Comparison of ENCODE assay signal across 19 mouse cellular contexts in genomic region chr19:25184076-25184475, GRCm38 (mm10). TPM values are rescaled to one million over a fixed set of nuclear protein-coding genes. Genes with fewer than 3 reads are reported as not detected.
DNase-seq lines count a peak whose midpoint lies in the region; ATAC-seq and TF ChIP-seq lines count a peak whose summit lies in the region.
"Had no signal": no experiment of that assay in that cellular context is flagged by ENCODE, and none has a peak within 500 bp of the region (broad histone marks: within the 10 kb centered on the region; RNA-seq: fewer than 3 reads in every experiment).

No protein-coding gene starts in this region.

- DNase-seq in cerebellum, adult 11-12 months = peak; percentile 3
- no peak for DNase-seq in cerebellum, postnatal 14 days
- DNase-seq in hindbrain, embryonic 10.5 days (ENCODE audit: low spot score) = no peak
- no peak for DNase-seq in kidney, postnatal 0 days (ENCODE audit: low spot score)
- no peak for DNase-seq in kidney, postnatal 10 days
- DNase-seq in ovary, adult 18-20 months (ENCODE audit: low spot score) = no peak
- DNase-seq: heart, adult 18-20 months; kidney, adult 9 months; layer of hippocampus, adult 9-11 months; right cerebral cortex, postnatal 4 days had no signal

- no peak for TF ChIP-seq CTCF in kidney, postnatal 0 days (IDR thresholded peaks at IDR 0.05; ENCODE audit: low read depth)

- no peak overlapping the region for H3K4me3 ChIP-seq in hindbrain, embryonic 15.5 days
- H3K4me3 ChIP-seq in hindbrain, embryonic 10.5 days = no peak overlapping the region
- H3K4me3 ChIP-seq in kidney, postnatal 0 days (replicated peaks; ENCODE audit: low read depth, low read length) = no peak overlapping the region
- no peak overlapping the region for H3K4me3 ChIP-seq in brown adipose tissue, adult 24 weeks (ENCODE audit: insufficient read depth, low read depth, low read length)
- H3K4me3 ChIP-seq: embryonic facial prominence, embryonic 12.5 days; forebrain, embryonic 15.5 days; hindbrain, embryonic 12.5 days; lung, embryonic 15.5 days had no signal

- 0 out of 2 replicates have a peak, but pooled peaks have one; percentile 30 for ATAC-seq in hindbrain, embryonic 15.5 days (ENCODE audit: low FRiP score, low read depth)
- no peak for ATAC-seq in kidney, postnatal 0 days (replicated peaks; ENCODE audit: low FRiP score, low read depth)
- ATAC-seq: forebrain, embryonic 15.5 days had no signal

- H3K27ac ChIP-seq in hindbrain, embryonic 15.5 days (replicated peaks) = no peak overlapping the region
- no peak overlapping the region for H3K27ac ChIP-seq in hindbrain, embryonic 10.5 days
- peak overlapping the region; percentile 54 for H3K27ac ChIP-seq in kidney, postnatal 0 days
- peak overlapping the region; percentile 46 for H3K27ac ChIP-seq in brown adipose tissue, adult 24 weeks (replicated peaks; ENCODE audit: low read depth, low read length)
- H3K27ac ChIP-seq: embryonic facial prominence, embryonic 12.5 days; forebrain, embryonic 15.5 days; hindbrain, embryonic 12.5 days; macrophage had no signal

- no peaks in the 10 kb centered on the region for H3K36me3 ChIP-seq in hindbrain, embryonic 15.5 days
- H3K36me3 ChIP-seq in hindbrain, embryonic 10.5 days = no peaks in the 10 kb centered on the region
- no peaks in the 10 kb centered on the region for H3K36me3 ChIP-seq in kidney, postnatal 0 days (ENCODE audit: insufficient read depth, low read length)
- H3K36me3 ChIP-seq: embryonic facial prominence, embryonic 12.5 days; forebrain, embryonic 15.5 days; hindbrain, embryonic 12.5 days; lung, embryonic 15.5 days had no signal

- no peak overlapping the region for H3K9ac ChIP-seq in hindbrain, embryonic 15.5 days
- no peak overlapping the region for H3K9ac ChIP-seq in kidney, postnatal 0 days (ENCODE audit: low read depth, low read length)
- H3K9ac ChIP-seq: embryonic facial prominence, embryonic 12.5 days; forebrain, embryonic 15.5 days; hindbrain, embryonic 12.5 days; lung, embryonic 15.5 days had no signal

- H3K27me3 ChIP-seq in hindbrain, embryonic 15.5 days = no peaks in the 10 kb centered on the region
- H3K27me3 ChIP-seq in hindbrain, embryonic 10.5 days (ENCODE audit: insufficient read depth, poor library complexity, severe bottlenecking) = no peaks in the 10 kb centered on the region
- H3K27me3 ChIP-seq in kidney, postnatal 0 days (ENCODE audit: insufficient read depth, low read length) = no peaks in the 10 kb centered on the region
- H3K27me3 ChIP-seq: forebrain, embryonic 15.5 days; hindbrain, embryonic 12.5 days; lung, embryonic 15.5 days had no signal

- WGBS in hindbrain, embryonic 15.5 days = 54% methylated on average over 7 of the region's 7 CpGs
- WGBS in hindbrain, embryonic 10.5 days = 79% methylated on average over 7 of the region's 7 CpGs
- WGBS in kidney, postnatal 0 days = 50% methylated on average over 7 of the region's 7 CpGs

- H3K4me1 ChIP-seq in hindbrain, embryonic 15.5 days (replicated peaks) = no peaks in the 10 kb centered on the region
- peaks cover 11% of the 10 kb centered on the region for H3K4me1 ChIP-seq in hindbrain, embryonic 10.5 days (replicated peaks)
- peaks cover 15% of the 10 kb centered on the region; the same call in 1 of the 2 replicates for H3K4me1 ChIP-seq in kidney, postnatal 0 days (replicated peaks; ENCODE audit: insufficient read depth, low read length)
- H3K4me1 ChIP-seq in brown adipose tissue, adult 24 weeks (ENCODE audit: control insufficient read depth, insufficient read depth, insufficient read length, low read length) = no peaks in the 10 kb centered on the region
- H3K4me1 ChIP-seq: embryonic facial prominence, embryonic 12.5 days; forebrain, embryonic 15.5 days; hindbrain, embryonic 12.5 days had no signal

- no peaks in the 10 kb centered on the region for H3K9me3 ChIP-seq in hindbrain, embryonic 15.5 days
- H3K9me3 ChIP-seq in hindbrain, embryonic 10.5 days = no peaks in the 10 kb centered on the region
- H3K9me3 ChIP-seq in kidney, postnatal 0 days (replicated peaks; ENCODE audit: low read length) = no peaks in the 10 kb centered on the region
- H3K9me3 ChIP-seq: embryonic facial prominence, embryonic 12.5 days; forebrain, embryonic 15.5 days; hindbrain, embryonic 12.5 days; lung, embryonic 15.5 days had no signal

- no peak overlapping the region for H3K4me2 ChIP-seq in hindbrain, embryonic 15.5 days
- no peak overlapping the region for H3K4me2 ChIP-seq in kidney, postnatal 0 days (ENCODE audit: low read length)
- H3K4me2 ChIP-seq: embryonic facial prominence, embryonic 12.5 days; forebrain, embryonic 15.5 days; hindbrain, embryonic 12.5 days; liver, embryonic 11.5 days; lung, embryonic 15.5 days; midbrain, embryonic 11.5 days had no signal

RNA-seq across cellular contexts. Expression of gene Kank1, which starts 52.7 kb away (rescaled TPM):
- polyA plus RNA-seq in hindbrain, embryonic 15.5 days (2015; fragmentation: Nextera tagmentation; extraction: Ambion mirVana) = 10.4 and 11.6 TPM in 2 replicates
- polyA plus RNA-seq in hindbrain, embryonic 10.5 days (2016; fragmentation: Nextera tagmentation; extraction: Ambion mirVana) = 18.4 and 20.6 TPM in 2 replicates
- 18.4 and 21.6 TPM in 2 replicates for polyA plus RNA-seq in kidney, postnatal 0 days (2015; fragmentation: Nextera tagmentation; extraction: Ambion mirVana)
- 13.1 and 18.0 TPM in 2 replicates for polyA plus RNA-seq in brown adipose tissue, adult 24 weeks (2012; ENCODE audit: insufficient read depth, insufficient read length, missing spikeins)
- polyA plus RNA-seq: macrophage had no signal

Comparison
In these comparisons a context has a peak if more than half of its experiments do, and no peak if none do; other contexts are left out.
1. H3K27ac ChIP-seq: peak in kidney, postnatal 0 days (single experiment) and brown adipose tissue, adult 24 weeks (single experiment); none in hindbrain, embryonic 15.5 days (single experiment) and hindbrain, embryonic 10.5 days (single experiment).